Mouse (Mus musculus) right cerebral cortex, postnatal 14 days (tissue): ENCODE measurements around the gene Cxcl14.

Source experiments
- DNase-seq: peaks from one replicate; pipeline ENCODE4 v3.0.0; 2022

The Cxcl14 gene

DNA sequence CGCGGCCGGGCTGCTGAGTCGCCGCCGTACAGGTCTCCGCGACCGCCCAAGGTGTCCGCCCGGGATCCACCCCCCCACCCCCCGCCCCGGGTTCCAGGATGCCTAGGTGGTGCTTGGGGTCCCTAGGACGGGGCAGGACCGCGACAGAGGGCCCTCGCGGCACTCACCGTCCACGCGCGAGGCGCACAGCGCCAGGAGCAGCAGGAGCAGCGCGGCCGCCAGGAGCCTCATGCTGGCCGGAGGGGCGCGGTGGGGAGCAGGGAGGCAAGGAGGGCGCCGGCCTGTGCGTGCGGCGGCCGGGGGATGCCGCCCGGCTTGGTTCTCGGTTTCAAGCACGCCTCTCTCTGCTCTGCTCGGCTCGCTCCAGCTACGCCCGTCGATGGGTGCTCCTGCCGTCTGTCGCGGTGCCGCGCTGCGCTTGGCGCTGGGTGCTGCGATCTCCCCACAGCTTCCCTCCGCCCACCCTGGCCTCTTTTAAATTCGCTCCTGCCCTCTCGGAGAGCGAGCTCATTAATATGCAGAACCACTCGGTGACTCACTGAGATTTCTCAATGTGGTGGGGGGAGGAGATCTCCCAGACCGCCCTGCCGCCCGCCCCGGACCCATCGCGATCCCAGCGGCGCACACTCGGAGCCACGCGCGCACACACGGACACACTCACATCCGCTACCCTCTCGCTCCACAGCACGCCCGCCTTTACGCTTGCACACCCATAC is at the start of gene Cxcl14:
TSS of gene Cxcl14 (minus strand) at position 609 of the 716 bp plus-strand sequence.
- peak; percentile 57 for DNase-seq

GRCm38 (mm10) chr13:56344355-56344754 is 48.0 kb upstream of the Cxcl14 start:
- no peak for DNase-seq

- no peak for DNase-seq
Observed at GRCm38 (mm10) chr13:56342491-56342890, 46.1 kb upstream of the Cxcl14 start.

DNA sequence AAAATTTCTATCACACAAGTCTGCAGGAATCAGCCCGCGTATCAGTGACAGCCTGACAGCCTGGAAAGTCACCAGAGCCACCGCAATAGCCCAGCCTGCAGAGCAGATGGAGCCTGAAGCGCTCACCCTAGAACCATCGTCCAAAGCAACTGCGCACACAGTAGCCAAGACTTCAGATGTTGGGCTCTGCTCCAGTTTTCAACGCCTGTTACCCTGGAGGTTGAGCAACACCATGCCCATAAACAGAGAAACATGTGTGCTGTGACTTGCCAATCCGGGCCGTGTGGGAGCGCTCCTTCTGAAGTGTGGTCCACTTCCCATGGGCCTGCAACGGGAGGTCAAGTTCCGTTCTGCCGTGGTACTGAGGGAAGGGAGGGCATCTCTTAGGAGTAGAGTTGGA is 44.2 kb upstream of the Cxcl14 start:
- no peak for DNase-seq

- DNase-seq = no peak
Observed at GRCm38 (mm10) chr13:56339816-56340215, 43.5 kb upstream of the Cxcl14 start.

- no peak for DNase-seq
Observed at GRCm38 (mm10) chr13:56336982-56337381, 40.6 kb upstream of the Cxcl14 start.

DNA sequence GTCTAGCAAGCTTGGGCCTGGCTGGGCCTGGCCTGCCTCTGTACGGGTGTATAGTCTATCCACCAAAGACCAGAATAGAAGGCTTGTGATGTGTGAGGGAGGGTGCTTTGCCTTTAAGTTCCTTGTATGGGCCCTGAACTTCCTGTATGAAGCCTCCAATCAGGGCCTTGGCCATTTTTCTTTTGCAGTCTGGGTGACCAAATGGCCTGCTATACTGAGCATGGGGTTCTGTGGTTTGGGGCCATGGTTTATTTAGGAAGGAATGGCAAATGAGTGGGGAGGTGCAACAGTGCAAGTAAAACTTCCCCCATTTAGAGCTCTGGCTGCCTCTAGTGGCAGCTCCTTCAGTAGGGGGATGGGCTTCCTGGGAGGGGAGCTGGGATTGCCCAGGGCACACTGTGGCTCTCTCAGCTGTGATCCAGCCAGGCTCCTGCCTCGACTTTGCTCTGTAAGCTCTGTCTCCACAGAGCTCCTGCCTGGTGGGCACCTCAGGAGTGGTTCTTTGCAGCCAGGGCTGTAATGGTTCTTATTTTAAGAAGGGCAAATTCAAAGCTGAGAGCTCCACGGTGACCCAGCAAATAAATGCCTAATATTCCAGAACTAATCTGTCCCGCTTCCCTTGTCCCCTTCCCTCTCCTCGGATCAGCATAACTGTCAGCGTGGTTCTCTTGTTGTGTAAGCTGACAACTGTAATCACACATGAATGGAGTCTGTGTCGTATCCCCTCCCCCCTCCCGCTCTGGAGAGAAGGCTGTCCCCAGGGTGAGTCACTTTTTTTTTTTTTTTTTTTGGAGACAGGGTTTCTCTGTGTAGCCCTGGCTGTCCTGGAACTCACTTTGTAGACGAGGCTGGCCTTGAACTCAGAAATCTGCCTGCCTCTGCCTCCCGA is 38.7 kb upstream of the Cxcl14 start:
- DNase-seq = no peak

GRCm38 (mm10) chr13:56334236-56334635 is 37.9 kb upstream of the Cxcl14 start:
- no peak for DNase-seq

GRCm38 (mm10) chr13:56332356-56332755 is 36.0 kb upstream of the Cxcl14 start:
- no peak for DNase-seq

DNA sequence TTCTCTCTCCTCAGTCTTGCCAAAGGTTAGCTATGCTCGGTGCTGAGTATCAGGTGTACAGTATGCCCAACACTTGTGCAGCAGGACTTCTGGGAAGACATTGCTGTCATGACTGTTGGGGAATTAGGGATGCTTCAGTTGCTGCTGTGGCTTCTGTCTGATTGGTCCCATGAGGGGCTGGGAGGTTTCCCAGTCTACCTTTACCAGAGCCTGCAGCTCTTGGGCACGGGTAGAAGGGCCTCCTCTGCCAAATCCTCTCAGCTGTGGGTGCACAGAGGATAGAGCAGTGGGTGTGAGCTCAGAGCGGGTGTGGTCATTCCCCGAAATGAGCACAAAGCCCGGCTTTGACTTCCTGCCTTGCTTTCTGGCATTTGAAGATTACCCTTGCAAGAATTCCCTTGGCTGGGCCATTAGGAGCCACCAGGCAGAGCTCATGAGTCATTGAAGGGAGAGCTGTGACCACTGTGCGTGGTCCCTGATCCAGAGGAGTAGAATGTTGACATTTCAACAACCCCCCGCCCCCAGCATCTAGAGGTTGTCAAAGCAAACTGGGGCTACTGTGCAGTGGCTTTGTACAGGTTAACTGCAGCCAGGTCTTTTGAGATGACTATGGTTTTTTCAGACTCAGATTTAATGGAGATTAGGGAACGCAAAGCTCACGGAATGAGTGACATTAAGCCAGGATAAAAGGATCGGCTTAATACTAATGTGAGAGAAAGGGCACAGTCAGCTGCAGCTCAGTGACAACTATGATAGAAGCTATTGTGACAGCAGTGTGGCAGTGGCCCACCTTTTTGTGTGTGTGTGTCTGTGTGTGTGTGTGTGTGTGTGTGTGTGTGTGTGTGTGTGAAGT is 34.5 kb upstream of the Cxcl14 start:
- no peak for DNase-seq

DNA sequence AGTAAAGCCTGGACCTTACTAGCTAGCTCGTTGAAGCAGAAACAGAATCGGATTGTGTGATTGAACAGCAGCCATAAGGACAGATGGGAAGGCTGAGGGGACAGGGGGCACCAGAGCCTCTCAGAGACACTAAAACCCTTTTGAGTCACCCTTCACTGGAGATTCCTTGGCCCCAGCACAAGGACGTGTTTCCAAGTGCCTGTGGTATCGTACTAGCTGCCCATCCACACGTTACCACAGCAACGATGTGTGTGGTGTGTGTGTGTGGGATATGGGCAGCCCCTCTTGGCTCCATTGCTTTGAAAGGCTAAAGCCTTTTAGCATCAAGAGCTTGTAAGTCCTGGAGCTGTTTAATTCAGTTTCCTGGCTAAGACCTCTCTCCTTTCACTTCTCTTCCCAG is 33.4 kb upstream of the Cxcl14 start:
- DNase-seq = no peak

DNA sequence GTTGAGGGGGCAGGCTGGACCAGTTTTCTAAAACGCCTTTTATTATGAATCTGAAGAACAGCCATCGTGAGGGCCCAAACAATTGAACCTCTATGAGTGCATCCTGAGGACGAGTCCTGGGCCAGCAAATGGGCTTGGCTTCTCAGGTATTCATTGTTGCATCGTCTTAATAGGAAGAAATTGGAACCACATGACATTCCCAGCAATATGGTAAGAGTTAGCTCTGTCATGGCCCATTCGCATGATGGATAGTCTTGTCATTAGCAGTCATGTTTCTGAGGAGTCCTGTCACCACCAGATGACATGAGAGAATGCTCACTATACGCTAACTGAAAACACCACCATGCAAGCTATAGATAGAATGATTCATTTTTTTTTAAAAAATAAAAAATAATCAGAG is 32.8 kb upstream of the Cxcl14 start:
- DNase-seq = no peak

DNA sequence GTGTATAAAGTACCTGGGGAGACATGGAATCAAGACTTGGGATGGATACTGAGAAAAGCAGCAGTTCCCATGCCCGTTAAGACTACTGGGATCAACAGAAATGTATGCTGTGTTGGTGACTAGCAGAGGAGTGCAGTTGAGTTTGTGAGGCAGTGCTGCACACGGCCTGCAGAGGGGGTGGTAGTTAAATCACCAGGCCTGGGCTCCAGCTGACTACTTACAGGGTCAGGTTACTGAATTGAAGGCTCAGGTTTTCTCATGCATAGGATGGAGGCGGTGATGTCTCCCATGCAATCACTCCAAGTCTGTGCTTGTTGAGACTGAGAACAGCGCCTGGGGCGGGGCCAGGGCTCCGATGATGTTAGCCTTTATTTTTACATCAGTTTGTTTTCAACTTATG is 31.4 kb upstream of the Cxcl14 start:
- no peak for DNase-seq

DNA sequence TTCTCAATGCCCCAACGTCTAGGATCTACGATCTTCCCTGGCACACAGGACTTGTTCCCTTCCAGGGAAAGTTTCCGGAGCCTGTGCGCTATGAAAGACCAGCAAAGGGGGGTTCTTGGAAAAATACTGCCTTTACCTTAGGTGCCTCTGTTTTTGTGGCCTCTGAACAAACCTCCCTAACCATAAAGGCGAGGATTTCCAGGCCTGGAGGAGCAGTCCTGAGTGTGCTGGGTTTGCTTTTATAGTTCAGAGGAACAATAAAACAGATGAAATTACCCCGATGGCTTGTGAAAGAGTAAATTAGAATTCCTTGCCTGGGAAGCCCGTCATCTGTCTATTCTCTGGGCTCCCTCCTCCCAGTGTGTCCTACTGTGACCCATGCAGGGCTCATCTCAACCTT is 25.3 kb upstream of the Cxcl14 start:
- no peak for DNase-seq

GRCm38 (mm10) chr13:56316930-56317329 is 20.6 kb upstream of the Cxcl14 start:
- no peak for DNase-seq

DNA sequence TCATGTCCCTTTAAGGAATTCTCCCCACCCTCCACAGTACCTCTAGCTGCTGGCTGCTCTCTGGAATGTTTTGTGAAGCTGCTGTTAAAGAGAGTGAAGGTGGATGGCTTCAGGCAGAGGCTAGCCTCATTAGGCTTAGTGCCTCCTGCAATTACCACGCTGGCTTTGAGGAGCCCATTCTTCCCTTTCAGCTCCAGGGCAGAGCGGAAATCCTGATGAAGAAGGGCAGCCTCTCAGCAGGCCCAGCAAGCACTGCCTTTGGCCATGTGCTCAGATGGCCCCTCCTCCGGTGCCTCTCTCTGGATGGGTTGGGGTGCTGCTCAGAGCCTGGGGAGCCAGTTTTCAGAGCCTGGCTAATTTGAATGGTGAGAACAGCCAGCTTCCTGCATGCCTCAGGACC is 18.9 kb upstream of the Cxcl14 start:
- DNase-seq = no peak

GRCm38 (mm10) chr13:56305058-56305457 is 8.7 kb upstream of the Cxcl14 start:
- DNase-seq = no peak

- no peak for DNase-seq
Observed at GRCm38 (mm10) chr13:56304453-56304852, 8.1 kb upstream of the Cxcl14 start.

GRCm38 (mm10) chr13:56299336-56299735 is 3.0 kb upstream of the Cxcl14 start:
- DNase-seq = no peak

GRCm38 (mm10) chr13:56296659-56297020 is 289 bp upstream of the Cxcl14 start:
- DNase-seq = no peak

GRCm38 (mm10) chr13:56295586-56295942 is 787 bp downstream of the Cxcl14 start:
- no peak for DNase-seq

GRCm38 (mm10) chr13:56294908-56295307 is 1.4 kb downstream of the Cxcl14 start:
- DNase-seq = no peak

- DNase-seq = no peak
Observed at GRCm38 (mm10) chr13:56289998-56290397, 6.4 kb downstream of the Cxcl14 start.
